Mouse (Mus musculus) cortical plate, adult 2 months (tissue): ENCODE measurements around the gene Gm8113. TPM values are rescaled to one million over a fixed set of nuclear protein-coding genes. Genes with fewer than 3 reads are reported as not detected.
"Not testable (repeated sequence)": the region's sequence is repeated elsewhere in the genome, so short reads cannot be mapped to it uniquely, and the experiment has no call there.

Experiments used
- H3K27ac ChIP-seq: fragments of 200-500 bp; 2 replicates; pipeline ENCODE4 v1.5.1; 2012; ENCODE audit warnings: low read length, control low read depth, inconsistent platforms; ENCODE audit not compliant: insufficient read depth
- H3K4me1 ChIP-seq: fragments of 200-500 bp; 2 replicates; pipeline ENCODE4 v1.6.1; 2011; ENCODE audit warnings: low read length; ENCODE audit not compliant: control insufficient read depth, insufficient read depth
- H3K4me3 ChIP-seq: fragments of 200-500 bp; 2 replicates; pipeline ENCODE4 v1.5.1; 2011; ENCODE audit warnings: mild to moderate bottlenecking, low read length, control low read depth; ENCODE audit not compliant: insufficient read depth
- CTCF ChIP-seq: fragments of 200-500 bp; IDR thresholded peaks from 2 replicates; pipeline ENCODE4 v1.5.1; 2011; ENCODE audit warnings: mild to moderate bottlenecking, control low read depth, low read length; ENCODE audit not compliant: insufficient read depth; ENCODE audit errors: extremely low read depth
- polyA plus RNA-seq: library from polyadenylated mRNA; depleted of rRNA; stranded (reverse); fragments of >200 nt; gene quantifications from 2 replicates; pipeline ENCODE4 v1.2.3, GENCODE M21; 2012; rRNA removed

Gene Gm8113
- polyA plus RNA-seq = 0.28 and 0.29 TPM in 2 replicates

GRCm38 (mm10) chr14:43924688-43925403 is at the start of gene Gm8113:
TSS of gene Gm8113 (plus strand) at chr14:43925390.
- H3K27ac ChIP-seq, H3K4me1 ChIP-seq: not testable (repeated sequence)
- TF ChIP-seq CTCF = peak; percentile 61
- peak within 1 kb of the TSS; percentile 42 for H3K4me3 ChIP-seq

GRCm38 (mm10) chr14:43875417-43875816 is 49.8 kb upstream of the Gm8113 start, which contains the start of gene Ear1:
TSS of gene Ear1 (minus strand) at chr14:43875517.
- H3K4me3 ChIP-seq, H3K4me1 ChIP-seq, H3K27ac ChIP-seq: not testable (repeated sequence)

- H3K4me3 ChIP-seq, H3K27ac ChIP-seq, H3K4me1 ChIP-seq: not testable (repeated sequence)
Observed at GRCm38 (mm10) chr14:43877789-43878188, 47.4 kb upstream of the Gm8113 start.

- not testable (repeated sequence) for H3K4me3 ChIP-seq, H3K27ac ChIP-seq, H3K4me1 ChIP-seq
Observed at GRCm38 (mm10) chr14:43879966-43880545, 45.1 kb upstream of the Gm8113 start.

GRCm38 (mm10) chr14:43886235-43886634 is 39.0 kb upstream of the Gm8113 start:
- not testable (repeated sequence) for H3K27ac ChIP-seq, H3K4me3 ChIP-seq, H3K4me1 ChIP-seq

- H3K27ac ChIP-seq, H3K4me1 ChIP-seq, H3K4me3 ChIP-seq: not testable (repeated sequence)
Observed at GRCm38 (mm10) chr14:43891288-43891687, 33.9 kb upstream of the Gm8113 start.

- not testable (repeated sequence) for H3K4me1 ChIP-seq, H3K27ac ChIP-seq, H3K4me3 ChIP-seq
Observed at GRCm38 (mm10) chr14:43895357-43895756, 29.8 kb upstream of the Gm8113 start.

- H3K4me3 ChIP-seq = not testable (repeated sequence)
Observed at GRCm38 (mm10) chr14:43898577-43898976, 26.6 kb upstream of the Gm8113 start.

GRCm38 (mm10) chr14:43918214-43918613 is 7.0 kb upstream of the Gm8113 start:
- H3K4me3 ChIP-seq, H3K4me1 ChIP-seq, H3K27ac ChIP-seq: not testable (repeated sequence)

More at GRCm38 (mm10) chr14:43898577-43898976, 26.6 kb upstream of the Gm8113 start:
- not testable (repeated sequence) for H3K4me1 ChIP-seq, H3K27ac ChIP-seq

GRCm38 (mm10) chr14:43923459-43923858 is 1.7 kb upstream of the Gm8113 start, which contains the start of gene Ear10:
TSS of gene Ear10 (minus strand) at chr14:43923559.
- H3K4me1 ChIP-seq, H3K27ac ChIP-seq, H3K4me3 ChIP-seq: not testable (repeated sequence)

- H3K27ac ChIP-seq, H3K4me1 ChIP-seq: not testable (repeated sequence)
- peak overlapping the region; percentile 42 for H3K4me3 ChIP-seq
Observed at GRCm38 (mm10) chr14:43925404-43925950, 287 bp downstream of the Gm8113 start.

GRCm38 (mm10) chr14:43932991-43933390 is 7.8 kb downstream of the Gm8113 start:
- not testable (repeated sequence) for H3K4me3 ChIP-seq, H3K27ac ChIP-seq, H3K4me1 ChIP-seq
- peak; percentile 40 for TF ChIP-seq CTCF

- H3K27ac ChIP-seq, H3K4me1 ChIP-seq: not testable (repeated sequence)
Observed at GRCm38 (mm10) chr14:43933399-43933798, 8.2 kb downstream of the Gm8113 start.

GRCm38 (mm10) chr14:43953382-43953781 is 28.2 kb downstream of the Gm8113 start:
- not testable (repeated sequence) for H3K27ac ChIP-seq, H3K4me3 ChIP-seq, H3K4me1 ChIP-seq

More at GRCm38 (mm10) chr14:43933399-43933798, 8.2 kb downstream of the Gm8113 start:
- not testable (repeated sequence) for H3K4me3 ChIP-seq

GRCm38 (mm10) chr14:43955074-43955473 is 29.9 kb downstream of the Gm8113 start:
- not testable (repeated sequence) for H3K4me1 ChIP-seq, H3K4me3 ChIP-seq, H3K27ac ChIP-seq

GRCm38 (mm10) chr14:43956769-43957168 is 31.6 kb downstream of the Gm8113 start, which contains the start of gene Ang5:
TSS of gene Ang5 (plus strand) at chr14:43957069.
- H3K4me1 ChIP-seq, H3K4me3 ChIP-seq, H3K27ac ChIP-seq: not testable (repeated sequence)
